Mouse (Mus musculus) lung, adult 2 months (tissue): ENCODE measurements around the gene Dpf1.

ENCODE experiments used
- CTCF ChIP-seq: fragments of 200-500 bp; IDR thresholded peaks from 2 replicates; pipeline ENCODE4 v1.5.1; 2011; ENCODE audit warnings: mild to moderate bottlenecking, low read length, control low read depth; ENCODE audit not compliant: insufficient read depth
- POLR2A ChIP-seq: fragments of 200-500 bp; IDR thresholded peaks from 2 replicates; pipeline ENCODE4 v1.6.1; 2011; ENCODE audit warnings: low read depth, mild to moderate bottlenecking, control low read depth, low read length, borderline replicate concordance; ENCODE audit errors: extremely low read depth

DNA sequence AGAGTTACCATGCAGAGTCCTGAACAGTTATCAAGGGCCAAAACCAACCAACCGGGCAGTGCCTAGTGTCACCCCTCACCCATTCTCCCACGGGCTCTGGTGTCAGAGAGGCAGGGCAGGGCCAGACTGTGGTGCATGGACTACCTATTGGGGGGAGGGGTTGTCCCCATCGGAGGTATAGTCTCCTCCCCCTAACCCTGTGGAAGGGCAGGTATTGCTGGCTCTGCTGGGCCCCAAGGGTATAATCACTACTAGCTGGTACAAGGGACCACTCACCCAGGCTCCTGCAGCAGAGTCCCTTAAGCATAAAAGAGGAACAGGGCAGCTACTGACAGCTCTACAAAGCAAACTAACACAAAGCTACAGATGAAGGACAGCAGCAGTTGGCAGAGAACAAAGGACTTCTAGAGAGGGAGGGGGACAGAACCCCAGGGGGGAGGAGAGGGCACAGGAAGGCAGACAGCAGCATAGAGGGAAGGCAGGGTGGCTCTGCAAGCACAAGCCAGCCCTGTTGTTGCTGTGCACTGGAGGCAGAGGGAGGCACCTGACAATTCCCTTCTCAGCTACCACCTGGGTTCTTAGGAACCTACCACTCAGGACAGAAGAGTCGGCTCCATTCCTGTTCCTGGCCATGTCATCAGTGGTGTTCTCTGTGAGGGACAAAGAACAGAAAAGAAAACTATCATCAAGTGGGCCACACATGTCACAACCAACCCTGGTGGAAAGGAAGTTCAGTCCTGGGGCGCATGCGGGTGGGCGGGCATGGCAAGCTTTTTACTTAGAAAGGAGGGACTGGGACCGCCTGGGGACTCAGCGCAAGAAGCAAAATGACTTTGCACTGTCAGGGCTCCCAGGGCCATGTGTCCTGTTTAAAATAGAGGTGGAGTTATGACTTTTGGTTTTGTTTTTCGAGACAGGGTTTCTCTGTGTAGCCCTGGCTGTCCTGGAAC, 43.7 kb upstream of the Dpf1 start:
- TF ChIP-seq POLR2A (no peak), CTCF (no peak)
